Mouse (Mus musculus): ENCODE results near the gene Ssc4d.

DNA sequence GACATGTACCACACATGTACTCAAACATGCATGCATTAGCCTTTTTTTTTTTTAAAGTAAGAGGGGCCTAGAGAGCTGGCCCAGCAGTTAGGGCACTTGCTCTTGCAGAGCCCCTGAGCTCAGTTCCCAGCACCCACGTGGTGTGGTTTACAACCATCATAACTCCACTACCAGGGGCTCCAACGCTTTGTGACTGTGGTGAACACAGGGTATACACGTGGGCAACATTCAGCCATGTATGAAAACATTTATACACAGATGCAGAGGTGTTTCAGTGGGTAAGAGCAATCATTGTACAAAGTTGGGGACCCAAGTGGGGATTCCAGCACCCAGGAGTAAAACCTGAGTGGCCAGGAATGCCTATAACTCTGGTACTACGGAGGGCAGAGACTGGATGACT, 16.0 kb downstream of the Ssc4d start:
- TF ChIP-seq CTCF (IDR thresholded peaks at IDR 0.05; ENCODE audit: control insufficient read depth, insufficient read depth, insufficient replicate concordance, low read depth, low read length) (no peak), POLR2A (IDR thresholded peaks at IDR 0.05; ENCODE audit: control insufficient read depth, low read depth, low read length) (no peak)

Data from testis, adult 2 months (tissue).